Mouse (Mus musculus) neural tube, embryonic 13.5 days (tissue): ENCODE measurements around the gene Ass1. TPM values are rescaled to one million over a fixed set of nuclear protein-coding genes. Genes with fewer than 3 reads are reported as not detected.

ENCODE experiments used
- polyA plus RNA-seq: library from polyadenylated mRNA; unstranded; fragments of >200 nt; fragmentation: Nextera tagmentation; extraction: Ambion mirVana; gene quantifications from 2 replicates; pipeline ENCODE4 v1.2.1, GENCODE M21; 2015

The Ass1 gene
- polyA plus RNA-seq, 1 experiment from 2014 or later: 12.5 TPM

Other genes starting within 250 kb of the Ass1 start
- gene Ncs1, start 224.4 kb upstream of the Ass1 start, polyA plus RNA-seq: 137 and 153 TPM in 2 replicates
- gene Hmcn2, start 155.8 kb upstream of the Ass1 start, polyA plus RNA-seq: 0.06 and 0.32 TPM in 2 replicates
- 64.2 and 70.8 TPM in 2 replicates for gene Fubp3, start 102.4 kb downstream of the Ass1 start, polyA plus RNA-seq
- gene Prdm12, start 169.8 kb downstream of the Ass1 start, polyA plus RNA-seq: 36.4 and 45.9 TPM in 2 replicates
- 41.9 and 42.6 TPM in 2 replicates for gene Exosc2, start 200.5 kb downstream of the Ass1 start, polyA plus RNA-seq
- 19.3 and 21.6 TPM in 2 replicates for gene Abl1, start 218.2 kb downstream of the Ass1 start, polyA plus RNA-seq